Mouse (Mus musculus) embryonic facial prominence, embryonic 11.5 days (tissue): ENCODE data around the gene Tjp2. TPM values are rescaled to one million over a fixed set of nuclear protein-coding genes. Genes with fewer than 3 reads are reported as not detected.

Source experiments
- ATAC-seq: fragments of 200-750 bp; cut with Nextera tagmentation; replicated peaks from 2 replicates; pipeline ENCODE4 v1.8.0; 2017; ENCODE audit warnings: low read depth; ENCODE audit not compliant: insufficient number of reproducible peaks, low FRiP score, low TSS enrichment
- DNase-seq: peaks from one replicate; pipeline ENCODE4 v3.0.0-alpha.2; 2015; ENCODE audit warnings: low spot score
- H3K27ac ChIP-seq: fragments of 300-500 bp; sonication (generic); replicated peaks from 2 replicates; pipeline ENCODE4 v1.5.1; 2014; ENCODE audit warnings: mild to moderate bottlenecking, low read depth, low read length, control low read depth
- H3K27me3 ChIP-seq: fragments of 300-500 bp; sonication (generic); 2 replicates; pipeline ENCODE4 v1.6.1; 2014; ENCODE audit warnings: mild to moderate bottlenecking, low read length, moderate library complexity, mixed read lengths; ENCODE audit not compliant: control insufficient read depth, insufficient read depth
- H3K36me3 ChIP-seq: fragments of 300-500 bp; sonication (generic); replicated peaks from 2 replicates; pipeline ENCODE4 v1.6.1; 2014; ENCODE audit warnings: low read depth, mild to moderate bottlenecking, low read length, moderate library complexity, mixed read lengths; ENCODE audit not compliant: control insufficient read depth, insufficient read depth
- H3K4me1 ChIP-seq: fragments of 300-500 bp; sonication (generic); 2 replicates; pipeline ENCODE4 v1.6.1; 2014; ENCODE audit warnings: low read length, mixed read lengths; ENCODE audit not compliant: control insufficient read depth, insufficient read depth
- H3K4me2 ChIP-seq: fragments of 300-500 bp; sonication (generic); 2 replicates; pipeline ENCODE4 v1.6.1; 2014; ENCODE audit warnings: low read depth, mild to moderate bottlenecking, control low read depth, low read length, moderate library complexity
- H3K4me3 ChIP-seq: fragments of 300-500 bp; sonication (generic); 2 replicates; pipeline ENCODE4 v1.5.1; 2014; ENCODE audit warnings: low read depth, low read length, control low read depth
- H3K9ac ChIP-seq: fragments of 300-500 bp; sonication (generic); replicated peaks from 2 replicates; pipeline ENCODE4 v1.6.1; 2014; ENCODE audit warnings: mild to moderate bottlenecking, control low read depth, low read length
- H3K9me3 ChIP-seq: fragments of 300-500 bp; sonication (generic); replicated peaks from 2 replicates; pipeline ENCODE4 v1.6.1; 2016; ENCODE audit warnings: mild to moderate bottlenecking, low read length, inconsistent platforms, mixed read lengths; ENCODE audit not compliant: control insufficient read depth
- WGBS: fragments of 180-500 bp; shearing (Covaris S2); extraction: QIAGEN DNeasy Blood & Tissue Kit; methylation state at CpG from one replicate; pipeline ENCODE4 v1.1.7; 2014; 5-methylcytosine and 5-hydroxymethylcytosine counted together
- polyA plus RNA-seq: library from polyadenylated mRNA; unstranded; fragments of >200 nt; fragmentation: Nextera tagmentation; extraction: Ambion mirVana; gene quantifications from 2 replicates; pipeline ENCODE4 v1.2.1, GENCODE M21; 2014

The Tjp2 gene
- polyA plus RNA-seq, 1 experiment from 2014 or later = 22.4 TPM

DNA sequence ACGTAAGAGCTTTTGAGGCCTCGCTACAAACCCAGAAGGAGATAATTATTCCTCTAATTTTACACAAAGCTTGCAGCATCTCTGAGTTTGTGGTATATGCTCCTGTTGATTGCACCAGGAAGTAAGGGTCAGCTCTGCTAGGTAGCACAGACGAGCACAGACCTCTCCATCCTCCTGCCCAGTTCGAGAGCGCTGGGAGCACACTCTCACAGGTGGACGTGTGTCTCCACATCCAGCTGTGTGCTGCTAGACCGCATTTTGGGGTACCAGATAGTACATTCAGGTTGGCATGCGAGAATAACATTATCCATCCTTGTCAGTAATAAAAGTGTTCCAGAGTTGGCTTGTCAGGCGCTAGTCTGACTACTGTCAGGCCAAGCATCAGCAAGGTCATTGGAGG, 5.8 kb downstream of the Tjp2 start:
- H3K4me1 ChIP-seq = no peaks in the 10 kb centered on the region
- H3K4me2 ChIP-seq = no peak overlapping the region
- H3K27me3 ChIP-seq = peaks cover 5% of the 10 kb centered on the region
- no peak for ATAC-seq
- WGBS = 69% methylated on average over 9 of the region's 9 CpGs
- H3K4me3 ChIP-seq = no peak overlapping the region
- no peaks in the 10 kb centered on the region for H3K9me3 ChIP-seq
- no peak for DNase-seq
- no peak overlapping the region for H3K9ac ChIP-seq
- H3K27ac ChIP-seq = no peak overlapping the region
- H3K36me3 ChIP-seq = no peaks in the 10 kb centered on the region

DNA sequence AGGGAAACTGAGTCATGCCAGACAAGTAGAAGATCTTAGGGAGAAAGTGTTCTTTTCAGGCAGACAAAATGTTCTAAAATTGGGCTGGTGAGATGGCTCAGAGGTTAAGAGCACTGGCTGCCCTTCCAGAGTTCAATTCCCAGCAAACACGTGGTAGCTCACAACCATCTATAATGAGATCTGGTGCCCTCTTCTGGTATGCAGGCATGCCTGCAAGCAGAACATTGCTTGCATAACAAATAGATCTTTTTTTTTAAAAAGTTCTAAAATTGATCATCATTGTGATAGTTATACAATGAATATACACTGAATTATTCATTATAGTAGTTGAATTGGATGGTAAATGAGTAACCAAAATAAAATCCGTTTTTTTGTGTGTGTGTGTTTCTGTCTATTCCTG, 6.5 kb downstream of the Tjp2 start:
- H3K9me3 ChIP-seq = no peaks in the 10 kb centered on the region
- WGBS = 49% methylated on average over 2 of the region's 2 CpGs
- ATAC-seq = no peak
- H3K4me2 ChIP-seq = no peak overlapping the region
- no peaks in the 10 kb centered on the region for H3K36me3 ChIP-seq
- DNase-seq = no peak
- no peaks in the 10 kb centered on the region for H3K4me1 ChIP-seq
- H3K27ac ChIP-seq = no peak overlapping the region
- H3K9ac ChIP-seq = no peak overlapping the region
- H3K4me3 ChIP-seq = no peak overlapping the region
- H3K27me3 ChIP-seq = no peaks in the 10 kb centered on the region

DNA sequence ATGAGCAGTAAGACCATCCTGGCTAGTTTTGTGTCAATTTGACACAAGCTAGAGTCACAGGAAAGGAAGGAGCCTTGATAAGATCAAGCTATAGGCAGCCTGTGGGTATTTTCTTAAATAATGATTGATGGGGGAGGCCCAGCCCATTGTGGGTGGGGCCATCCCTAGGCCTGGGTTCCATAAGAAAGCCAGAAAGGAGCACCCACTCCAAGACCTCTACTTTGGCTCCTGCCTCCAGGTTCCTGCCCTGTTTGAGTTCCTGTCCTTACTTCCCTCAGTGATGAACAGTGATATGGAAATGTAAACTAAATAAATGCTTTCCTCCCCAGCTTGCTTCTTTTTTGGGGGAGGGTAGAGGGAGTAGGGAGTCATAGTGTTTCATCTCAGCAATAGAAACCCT, 7.0 kb downstream of the Tjp2 start:
- ATAC-seq = no peak
- H3K27me3 ChIP-seq = no peaks in the 10 kb centered on the region
- no peak for DNase-seq
- no peak overlapping the region for H3K4me2 ChIP-seq
- H3K27ac ChIP-seq = no peak overlapping the region
- no peaks in the 10 kb centered on the region for H3K9me3 ChIP-seq
- no peak overlapping the region for H3K4me3 ChIP-seq
- no peaks in the 10 kb centered on the region for H3K36me3 ChIP-seq
- H3K9ac ChIP-seq = no peak overlapping the region
- H3K4me1 ChIP-seq = no peaks in the 10 kb centered on the region

DNA sequence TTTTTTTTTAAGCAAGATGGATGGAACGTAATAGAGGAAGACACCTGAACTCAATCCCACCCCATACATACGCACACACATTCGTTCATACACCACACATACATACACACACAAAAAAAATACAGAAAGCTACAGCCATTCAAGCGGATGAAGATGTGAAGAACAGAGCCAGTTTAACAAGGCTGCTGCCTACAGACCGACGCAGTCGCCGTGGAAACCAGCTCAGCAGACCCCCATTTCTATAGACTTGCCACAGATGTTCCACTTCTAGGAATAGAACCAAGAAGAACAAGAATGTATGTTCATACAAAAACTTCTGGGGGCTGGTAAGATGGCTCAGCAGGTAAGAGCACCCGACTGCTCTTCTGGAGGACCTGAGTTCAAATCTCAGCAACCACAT, 8.1 kb downstream of the Tjp2 start:
- H3K27ac ChIP-seq = no peak overlapping the region
- no peak for DNase-seq

DNA sequence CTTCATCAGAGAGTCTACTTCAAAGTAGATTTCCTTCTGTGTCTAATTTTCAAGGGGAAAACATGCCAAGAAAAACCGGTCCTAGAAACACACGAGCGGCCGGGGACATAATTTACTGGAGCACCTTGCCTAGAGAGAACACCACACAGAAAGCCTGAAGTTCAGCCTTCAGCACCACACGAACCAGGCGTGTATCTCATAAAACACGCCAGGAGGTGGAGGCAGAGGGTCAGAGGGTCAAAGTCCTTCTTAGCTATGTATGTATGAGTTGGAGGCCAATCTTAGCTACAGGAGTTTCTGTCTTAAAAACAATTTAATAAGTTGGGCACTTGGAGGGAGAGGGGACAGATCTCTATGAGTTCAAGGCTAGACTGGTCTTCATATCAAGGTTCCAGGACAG, 9.9 kb downstream of the Tjp2 start:
- no peak overlapping the region for H3K4me2 ChIP-seq

More for the DNA sequence above, 8.1 kb downstream of the Tjp2 start:
- H3K27me3 ChIP-seq = no peaks in the 10 kb centered on the region
- H3K4me1 ChIP-seq = no peaks in the 10 kb centered on the region
- 88% methylated on average over 9 of the region's 9 CpGs for WGBS
- H3K9ac ChIP-seq = no peak overlapping the region
- ATAC-seq = no peak
- no peaks in the 10 kb centered on the region for H3K36me3 ChIP-seq
- H3K9me3 ChIP-seq = no peaks in the 10 kb centered on the region
- H3K4me2 ChIP-seq = no peak overlapping the region
- no peak overlapping the region for H3K4me3 ChIP-seq

DNA sequence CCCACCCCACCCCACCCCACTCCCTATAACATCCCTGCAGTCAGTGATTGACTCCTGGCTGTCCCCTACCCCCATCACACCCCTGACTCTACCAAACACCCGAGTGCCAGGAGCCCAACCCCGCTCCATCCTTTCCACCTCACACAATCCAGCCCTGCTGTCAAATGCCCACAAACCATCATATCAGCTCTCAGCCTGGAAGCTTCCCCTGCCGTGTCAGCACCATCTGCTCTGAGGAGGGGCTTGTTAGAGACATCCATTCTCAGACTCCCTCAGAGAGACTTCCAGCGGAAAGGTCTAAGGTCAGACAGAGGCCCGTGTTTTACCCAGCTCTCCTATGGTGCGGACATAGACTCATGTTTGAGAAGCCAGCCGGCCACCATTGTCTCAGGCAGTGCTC, 11.5 kb downstream of the Tjp2 start:
- ATAC-seq = no peak; the same call in 1 of the 2 replicates
- no peak for DNase-seq
- no peaks in the 10 kb centered on the region for H3K36me3 ChIP-seq
- no peak overlapping the region for H3K4me3 ChIP-seq
- no peak overlapping the region for H3K4me2 ChIP-seq
- no peak overlapping the region for H3K9ac ChIP-seq
- WGBS = 39% methylated on average over 7 of the region's 7 CpGs
- H3K27ac ChIP-seq = no peak overlapping the region
- no peaks in the 10 kb centered on the region for H3K4me1 ChIP-seq
- no peaks in the 10 kb centered on the region for H3K27me3 ChIP-seq
- H3K9me3 ChIP-seq = no peaks in the 10 kb centered on the region

More for the DNA sequence above, 9.9 kb downstream of the Tjp2 start:
- Histone ChIP-seq H3K27me3 (no peaks in the 10 kb centered on the region), H3K36me3 (no peaks in the 10 kb centered on the region), H3K4me1 (no peaks in the 10 kb centered on the region), H3K9me3 (no peaks in the 10 kb centered on the region), H3K9ac (no peak overlapping the region), H3K27ac (no peak overlapping the region), H3K4me3 (no peak overlapping the region)
- no peak for ATAC-seq
- no peak for DNase-seq
- WGBS = 78% methylated on average over 7 of the region's 7 CpGs

DNA sequence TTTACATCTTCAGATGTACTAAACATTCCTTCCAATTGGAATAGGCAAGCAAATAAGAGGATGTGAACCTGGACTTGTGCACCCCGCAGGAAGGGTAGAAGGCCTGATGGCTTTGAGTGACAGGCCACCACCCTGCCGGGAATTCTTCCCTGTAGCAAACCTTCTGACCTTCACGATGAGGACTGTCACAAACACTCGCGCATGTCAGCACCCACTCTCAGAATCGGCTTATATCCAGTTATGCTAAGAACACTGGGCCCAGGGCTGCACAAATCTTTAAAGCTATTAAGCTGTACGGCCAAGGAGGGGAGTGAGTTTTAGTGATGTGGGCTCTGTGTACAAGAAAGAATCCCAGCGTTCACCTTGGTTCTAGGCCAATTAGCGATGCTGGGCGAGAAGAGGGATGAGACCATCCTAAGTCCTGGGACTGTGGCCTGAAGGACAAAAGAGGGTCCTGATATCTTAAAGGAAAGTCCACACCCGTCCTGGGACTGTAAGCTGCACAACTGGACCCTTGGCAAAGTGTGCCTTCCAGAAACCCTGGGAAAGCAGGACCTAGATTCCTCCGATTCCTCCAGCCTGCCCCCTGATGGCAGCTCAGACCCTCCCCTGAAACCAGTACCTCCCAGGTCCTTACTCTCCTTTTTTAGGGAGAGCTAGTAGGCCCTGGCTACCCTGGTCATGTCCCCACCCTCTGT, 12.1 kb downstream of the Tjp2 start:
- Histone ChIP-seq H3K9ac (no peak overlapping the region), H3K27ac (no peak overlapping the region), H3K4me2 (no peak overlapping the region), H3K9me3 (no peaks in the 10 kb centered on the region), H3K4me1 (no peaks in the 10 kb centered on the region), H3K36me3 (no peaks in the 10 kb centered on the region), H3K27me3 (no peaks in the 10 kb centered on the region), H3K4me3 (no peak overlapping the region)
- DNase-seq = no peak
- 80% methylated on average over 12 of the region's 12 CpGs for WGBS
- ATAC-seq = no peak

DNA sequence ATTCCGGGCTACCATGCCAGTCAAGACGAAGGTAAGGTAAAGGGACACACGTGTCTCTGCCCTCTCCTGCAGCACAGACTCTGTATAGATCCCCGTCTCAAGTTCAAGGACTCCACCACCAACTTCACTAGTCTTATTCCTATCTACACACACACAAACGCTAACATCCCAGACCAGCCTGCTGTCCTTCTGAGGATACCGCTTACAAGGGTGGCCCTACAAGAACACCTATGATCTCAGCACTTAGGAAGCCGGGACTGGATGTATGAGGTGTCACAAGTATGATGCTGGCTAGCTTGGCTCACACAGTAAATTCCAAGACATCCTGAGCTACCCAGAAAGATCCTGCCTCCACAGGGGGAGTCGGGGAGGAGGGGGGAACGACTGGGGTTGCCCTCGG, 13.7 kb downstream of the Tjp2 start:
- Histone ChIP-seq H3K27me3 (no peaks in the 10 kb centered on the region), H3K27ac (no peak overlapping the region), H3K9me3 (no peaks in the 10 kb centered on the region), H3K9ac (no peak overlapping the region), H3K36me3 (no peaks in the 10 kb centered on the region), H3K4me1 (no peaks in the 10 kb centered on the region), H3K4me3 (no peak overlapping the region), H3K4me2 (no peak overlapping the region)
- ATAC-seq = no peak
- no peak for DNase-seq
- 76% methylated on average over 10 of the region's 10 CpGs for WGBS
